Mouse (Mus musculus) liver, embryonic 16.5 days (tissue): Measurements from ENCODE around the gene Cxcl14. TPM values are rescaled to one million over a fixed set of nuclear protein-coding genes. Genes with fewer than 3 reads are reported as not detected.
A peak's percentile ranks its signal among the peaks of the same experiment; 100 is the strongest.

ENCODE experiments used
- ATAC-seq: fragments of 200-750 bp; cut with Nextera tagmentation; 2 replicates; pipeline ENCODE4 v1.8.0; 2017; ENCODE audit warnings: low read depth, mild to moderate bottlenecking, moderate number of reproducible peaks, moderate library complexity
- H3K27ac ChIP-seq: fragments of 300-500 bp; sonication (generic); 2 replicates; pipeline ENCODE4 v1.5.1; 2014; ENCODE audit warnings: mild to moderate bottlenecking, low read length
- H3K27me3 ChIP-seq: fragments of 300-500 bp; sonication (generic); 2 replicates; pipeline ENCODE4 v1.6.1; 2014; ENCODE audit warnings: low read depth, low read length, mixed read lengths; ENCODE audit not compliant: control insufficient read depth, insufficient read depth
- H3K36me3 ChIP-seq: fragments of 300-500 bp; sonication (generic); 2 replicates; pipeline ENCODE4 v1.6.1; 2014; ENCODE audit warnings: mild to moderate bottlenecking; ENCODE audit not compliant: control insufficient read depth, insufficient read depth
- H3K4me1 ChIP-seq: fragments of 300-500 bp; sonication (generic); 2 replicates; pipeline ENCODE4 v1.6.1; 2014; ENCODE audit warnings: low read depth, low read length, mixed read lengths; ENCODE audit not compliant: control insufficient read depth
- H3K4me2 ChIP-seq: fragments of 300-500 bp; sonication (generic); 2 replicates; pipeline ENCODE4 v1.6.1; 2014; ENCODE audit warnings: low read depth, low read length, mixed read lengths
- H3K4me3 ChIP-seq: fragments of 300-500 bp; sonication (generic); 2 replicates; pipeline ENCODE4 v1.5.1; 2014; ENCODE audit warnings: low read depth, mild to moderate bottlenecking, low read length
- H3K9ac ChIP-seq: fragments of 300-500 bp; sonication (generic); 2 replicates; pipeline ENCODE4 v1.6.1; 2014; ENCODE audit warnings: low read depth, low read length
- H3K9me3 ChIP-seq: fragments of 300-500 bp; sonication (generic); replicated peaks from 2 replicates; pipeline ENCODE4 v1.6.1; 2016; ENCODE audit warnings: low read length; ENCODE audit not compliant: control insufficient read depth
- WGBS: fragments of 180-500 bp; shearing (Covaris S2); extraction: QIAGEN DNeasy Blood & Tissue Kit; methylation state at CpG from one replicate; pipeline ENCODE4 v1.1.7; 2014; ENCODE audit not compliant: insufficient replicate concordance; 5-methylcytosine and 5-hydroxymethylcytosine counted together
- polyA plus RNA-seq: library from polyadenylated mRNA; unstranded; fragments of >200 nt; fragmentation: Nextera tagmentation; extraction: Ambion mirVana; gene quantifications from 2 replicates; pipeline ENCODE4 v1.2.1, GENCODE M21; 2015

Gene Cxcl14
- 0.06 TPM in 1 of 2 replicates, not detected in the other for polyA plus RNA-seq

GRCm38 (mm10) chr13:56295943-56296658 is at the start of gene Cxcl14:
Gene Cxcl14, minus strand, starts transcription at chr13:56296551.
- no peak for ATAC-seq
- H3K36me3 ChIP-seq: no peaks in the 10 kb centered on the region
- no peak within 1 kb of the TSS for H3K27ac ChIP-seq
- H3K27me3 ChIP-seq: peaks cover 48% of the 10 kb centered on the region
- H3K4me3 ChIP-seq: peak within 1 kb of the TSS; percentile 5; the same call in 1 of the 2 replicates
- no peak within 1 kb of the TSS for H3K4me2 ChIP-seq
- no peaks in the 10 kb centered on the region for H3K9me3 ChIP-seq
- WGBS: 3% methylated on average over 76 of the region's 76 CpGs
- no peaks in the 10 kb centered on the region for H3K4me1 ChIP-seq
- no peak within 1 kb of the TSS for H3K9ac ChIP-seq

- no peak overlapping the region for H3K4me2 ChIP-seq
- ATAC-seq: no peak
- no peaks in the 10 kb centered on the region for H3K36me3 ChIP-seq
- WGBS: 67% methylated on average over 12 of the region's 12 CpGs
- H3K4me1 ChIP-seq: no peaks in the 10 kb centered on the region
- H3K27ac ChIP-seq: no peak overlapping the region
- no peak overlapping the region for H3K4me3 ChIP-seq
- no peaks in the 10 kb centered on the region for H3K27me3 ChIP-seq
- H3K9me3 ChIP-seq: no peaks in the 10 kb centered on the region
- H3K9ac ChIP-seq: no peak overlapping the region
Measured at GRCm38 (mm10) chr13:56344355-56344754, 48.0 kb upstream of the Cxcl14 start.

GRCm38 (mm10) chr13:56342491-56342890 is 46.1 kb upstream of the Cxcl14 start:
- H3K4me1 ChIP-seq: no peaks in the 10 kb centered on the region
- H3K4me3 ChIP-seq: no peak overlapping the region
- no peaks in the 10 kb centered on the region for H3K36me3 ChIP-seq
- H3K4me2 ChIP-seq: no peak overlapping the region
- no peaks in the 10 kb centered on the region for H3K9me3 ChIP-seq
- no peaks in the 10 kb centered on the region for H3K27me3 ChIP-seq
- no peak overlapping the region for H3K27ac ChIP-seq
- 70% methylated on average over 10 of the region's 10 CpGs for WGBS
- H3K9ac ChIP-seq: no peak overlapping the region
- ATAC-seq: no peak

- 76% methylated on average over 13 of the region's 13 CpGs for WGBS
- no peak for ATAC-seq
- no peak overlapping the region for H3K27ac ChIP-seq
- H3K9ac ChIP-seq: no peak overlapping the region
- H3K4me3 ChIP-seq: no peak overlapping the region
- H3K4me1 ChIP-seq: no peaks in the 10 kb centered on the region
- H3K4me2 ChIP-seq: no peak overlapping the region
- H3K36me3 ChIP-seq: no peaks in the 10 kb centered on the region
- no peaks in the 10 kb centered on the region for H3K27me3 ChIP-seq
- no peaks in the 10 kb centered on the region for H3K9me3 ChIP-seq
Measured at GRCm38 (mm10) chr13:56340513-56340912, 44.2 kb upstream of the Cxcl14 start.

GRCm38 (mm10) chr13:56339816-56340215 is 43.5 kb upstream of the Cxcl14 start:
- H3K4me1 ChIP-seq: no peaks in the 10 kb centered on the region
- no peaks in the 10 kb centered on the region for H3K36me3 ChIP-seq
- no peaks in the 10 kb centered on the region for H3K9me3 ChIP-seq
- no peak overlapping the region for H3K4me3 ChIP-seq
- H3K4me2 ChIP-seq: no peak overlapping the region
- 65% methylated on average over 8 of the region's 8 CpGs for WGBS
- H3K27me3 ChIP-seq: no peaks in the 10 kb centered on the region
- no peak overlapping the region for H3K9ac ChIP-seq
- no peak overlapping the region for H3K27ac ChIP-seq
- no peak for ATAC-seq

GRCm38 (mm10) chr13:56336982-56337381 is 40.6 kb upstream of the Cxcl14 start:
- Histone ChIP-seq H3K4me1 (no peaks in the 10 kb centered on the region), H3K9ac (no peak overlapping the region), H3K9me3 (no peaks in the 10 kb centered on the region), H3K36me3 (no peaks in the 10 kb centered on the region), H3K27ac (no peak overlapping the region), H3K4me3 (no peak overlapping the region), H3K27me3 (no peaks in the 10 kb centered on the region), H3K4me2 (no peak overlapping the region)
- WGBS: 50% methylated on average over 8 of the region's 8 CpGs
- ATAC-seq: no peak

GRCm38 (mm10) chr13:56334802-56335690 is 38.7 kb upstream of the Cxcl14 start:
- Histone ChIP-seq H3K27ac (no peak overlapping the region), H3K27me3 (no peaks in the 10 kb centered on the region), H3K4me3 (no peak overlapping the region), H3K9me3 (no peaks in the 10 kb centered on the region), H3K4me1 (no peaks in the 10 kb centered on the region), H3K36me3 (no peaks in the 10 kb centered on the region), H3K4me2 (no peak overlapping the region), H3K9ac (no peak overlapping the region)
- 44% methylated on average over 10 of the region's 10 CpGs for WGBS
- ATAC-seq: no peak

GRCm38 (mm10) chr13:56334236-56334635 is 37.9 kb upstream of the Cxcl14 start:
- Histone ChIP-seq H3K27me3 (no peaks in the 10 kb centered on the region), H3K4me2 (no peak overlapping the region), H3K9ac (no peak overlapping the region), H3K4me3 (no peak overlapping the region), H3K4me1 (no peaks in the 10 kb centered on the region), H3K9me3 (no peaks in the 10 kb centered on the region), H3K27ac (no peak overlapping the region), H3K36me3 (no peaks in the 10 kb centered on the region)
- 59% methylated on average over 8 of the region's 8 CpGs for WGBS
- ATAC-seq: no peak

GRCm38 (mm10) chr13:56332356-56332755 is 36.0 kb upstream of the Cxcl14 start:
- no peak overlapping the region for H3K4me3 ChIP-seq
- no peak overlapping the region for H3K27ac ChIP-seq
- H3K9me3 ChIP-seq: no peaks in the 10 kb centered on the region
- 65% methylated on average over 6 of the region's 6 CpGs for WGBS
- no peaks in the 10 kb centered on the region for H3K27me3 ChIP-seq
- no peak for ATAC-seq
- no peaks in the 10 kb centered on the region for H3K36me3 ChIP-seq
- H3K9ac ChIP-seq: no peak overlapping the region
- H3K4me1 ChIP-seq: no peaks in the 10 kb centered on the region
- H3K4me2 ChIP-seq: no peak overlapping the region
